Mouse (Mus musculus) small intestine, adult 2 months (tissue): ENCODE results near the gene Rbms3. TPM values are rescaled to one million over a fixed set of nuclear protein-coding genes. Genes with fewer than 3 reads are reported as not detected.

ENCODE experiments used
- H3K27ac ChIP-seq: fragments of 200-500 bp; 2 replicates; pipeline ENCODE4 v1.5.1; 2012; ENCODE audit warnings: low read depth, low read length, control low read depth, inconsistent platforms; ENCODE audit not compliant: insufficient read depth
- H3K27me3 ChIP-seq: fragments of 200-500 bp; 2 replicates; pipeline ENCODE4 v1.6.1; 2012; ENCODE audit warnings: mild to moderate bottlenecking, moderate library complexity, low read length, inconsistent platforms; ENCODE audit not compliant: control insufficient read depth, insufficient read depth
- H3K36me3 ChIP-seq: fragments of 200-500 bp; 2 replicates; pipeline ENCODE4 v1.6.1; 2012; ENCODE audit warnings: mild to moderate bottlenecking, low read length, control low read depth, inconsistent platforms; ENCODE audit not compliant: control insufficient read depth, insufficient read depth
- H3K4me1 ChIP-seq: fragments of 200-500 bp; 2 replicates; pipeline ENCODE4 v1.6.1; 2012; ENCODE audit warnings: low read length, inconsistent platforms, mixed read lengths; ENCODE audit not compliant: control insufficient read depth, insufficient read depth, insufficient read length
- H3K4me3 ChIP-seq: fragments of 200-500 bp; 2 replicates; pipeline ENCODE4 v1.5.1; 2012; ENCODE audit warnings: low read depth, mild to moderate bottlenecking, control low read depth, inconsistent platforms, low read length, moderate library complexity
- CTCF ChIP-seq: fragments of 200-500 bp; IDR thresholded peaks from 2 replicates; pipeline ENCODE4 v1.5.1; 2012; ENCODE audit warnings: low read depth, mild to moderate bottlenecking, control low read depth, inconsistent platforms, low read length, moderate library complexity, mixed read lengths; ENCODE audit not compliant: insufficient replicate concordance, insufficient read length; ENCODE audit errors: extremely low read depth
- POLR2A ChIP-seq: fragments of 200-500 bp; IDR thresholded peaks from 2 replicates; pipeline ENCODE4 v1.6.1; 2012; ENCODE audit warnings: low read depth, mild to moderate bottlenecking, control low read depth, inconsistent platforms, low read length, moderate library complexity
- WGBS: fragments of 180-500 bp; shearing (Covaris S2); methylation state at CpG from one replicate; pipeline ENCODE4 v1.1.7; 2018; 5-methylcytosine and 5-hydroxymethylcytosine counted together
- polyA plus RNA-seq: library from polyadenylated mRNA; depleted of rRNA; stranded (reverse); fragments of >200 nt; gene quantifications from 2 replicates; pipeline ENCODE4 v1.2.3, GENCODE M21; 2012

Gene Rbms3
- polyA plus RNA-seq, 1 experiment: 3.3 TPM

GRCm38 (mm10) chr9:117397071-117397470, 232.6 kb downstream of the Rbms3 start:
- H3K36me3 ChIP-seq: no peaks in the 10 kb centered on the region
- no peak for TF ChIP-seq CTCF
- no peak for TF ChIP-seq POLR2A

GRCm38 (mm10) chr9:117396586-117396985, 233.1 kb downstream of the Rbms3 start:
- no peak overlapping the region for H3K27ac ChIP-seq
- no peaks in the 10 kb centered on the region for H3K36me3 ChIP-seq
- no peak overlapping the region for H3K4me3 ChIP-seq
- H3K27me3 ChIP-seq: no peaks in the 10 kb centered on the region
- TF ChIP-seq CTCF (no peak), POLR2A (no peak)
- 74% methylated on average over 8 of the region's 8 CpGs for WGBS
- no peaks in the 10 kb centered on the region; the same call in 1 of the 2 replicates for H3K4me1 ChIP-seq

More at GRCm38 (mm10) chr9:117397071-117397470, 232.6 kb downstream of the Rbms3 start:
- Histone ChIP-seq H3K4me1 (no peaks in the 10 kb centered on the region; the same call in 1 of the 2 replicates), H3K27me3 (no peaks in the 10 kb centered on the region), H3K4me3 (no peak overlapping the region), H3K27ac (no peak overlapping the region)

GRCm38 (mm10) chr9:117393626-117394525, 235.8 kb downstream of the Rbms3 start:
- Histone ChIP-seq H3K4me3 (no peak overlapping the region), H3K27ac (no peak overlapping the region), H3K36me3 (no peaks in the 10 kb centered on the region), H3K27me3 (no peaks in the 10 kb centered on the region), H3K4me1 (no peaks in the 10 kb centered on the region)
- 55% methylated on average over 18 of the region's 18 CpGs for WGBS
- TF ChIP-seq CTCF (no peak), POLR2A (no peak)

GRCm38 (mm10) chr9:117388024-117388423, 241.7 kb downstream of the Rbms3 start:
- Histone ChIP-seq H3K27ac (no peak overlapping the region), H3K36me3 (no peaks in the 10 kb centered on the region), H3K4me3 (no peak overlapping the region), H3K27me3 (no peaks in the 10 kb centered on the region), H3K4me1 (no peaks in the 10 kb centered on the region)
- TF ChIP-seq POLR2A (no peak), CTCF (no peak)
- 53% methylated on average over 9 of the region's 9 CpGs for WGBS

DNA sequence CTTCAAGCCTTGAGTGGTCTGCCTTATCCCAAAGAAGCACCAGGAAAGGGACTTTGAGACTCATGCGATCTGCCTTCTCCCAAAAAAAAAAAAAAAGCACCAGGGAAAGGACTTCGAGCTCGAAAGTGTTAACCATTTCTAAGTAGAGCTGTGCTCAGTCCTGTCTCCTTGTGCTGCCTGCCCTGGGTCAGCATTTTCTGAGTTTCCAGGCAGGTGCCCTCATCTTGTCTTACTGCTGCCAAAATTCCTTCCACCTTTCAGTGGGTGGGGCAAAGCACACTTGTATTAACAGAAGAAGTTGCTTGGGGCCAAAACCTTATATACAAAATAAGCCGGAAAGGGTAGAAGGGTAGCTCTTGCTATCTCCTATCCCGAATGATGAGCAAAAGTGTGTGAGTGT, 248.8 kb downstream of the Rbms3 start:
- Histone ChIP-seq H3K4me1 (peaks cover 5% of the 10 kb centered on the region), H3K4me3 (no peak overlapping the region), H3K27ac (no peak overlapping the region), H3K36me3 (no peaks in the 10 kb centered on the region), H3K27me3 (no peaks in the 10 kb centered on the region)
- TF ChIP-seq POLR2A: no peak
- no peak for TF ChIP-seq CTCF
- WGBS: 45% methylated on average over 5 of the region's 5 CpGs

DNA sequence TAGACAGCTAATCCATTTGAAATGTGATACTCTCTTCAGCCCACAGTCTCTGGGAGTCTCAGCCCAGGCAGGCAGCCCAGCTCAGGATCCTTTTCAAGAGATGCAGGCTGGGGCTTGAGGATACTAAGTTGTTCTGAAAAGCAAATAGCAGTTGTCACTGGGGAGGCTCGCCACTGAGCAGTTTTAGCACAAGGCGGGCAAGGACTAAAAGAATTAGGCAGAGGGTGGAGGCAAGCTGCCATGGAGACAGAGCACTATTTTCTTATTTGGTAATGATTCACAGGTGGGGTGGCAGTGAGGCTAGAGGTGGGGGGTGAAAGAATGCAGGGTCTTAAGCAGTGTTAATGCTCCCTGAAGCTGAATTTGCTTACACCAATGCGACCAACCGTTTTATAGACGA, 249.6 kb downstream of the Rbms3 start:
- Histone ChIP-seq H3K27me3 (no peaks in the 10 kb centered on the region), H3K27ac (no peak overlapping the region), H3K4me1 (peaks cover 5% of the 10 kb centered on the region), H3K36me3 (no peaks in the 10 kb centered on the region), H3K4me3 (no peak overlapping the region)
- TF ChIP-seq POLR2A: no peak
- TF ChIP-seq CTCF: no peak
- WGBS: 66% methylated on average over 5 of the region's 5 CpGs

- 74% methylated on average over 16 of the region's 16 CpGs for WGBS
- Histone ChIP-seq H3K36me3 (no peaks in the 10 kb centered on the region), H3K27ac (no peak overlapping the region), H3K4me3 (no peak overlapping the region), H3K4me1 (peaks cover 5% of the 10 kb centered on the region), H3K27me3 (no peaks in the 10 kb centered on the region)
- TF ChIP-seq CTCF (no peak), POLR2A (no peak)
Measured at GRCm38 (mm10) chr9:117379448-117379983, 250.2 kb downstream of the Rbms3 start.
